Mouse (Mus musculus) monocyte, adult 5-6 weeks (primary cell): ENCODE measurements around the gene Tgm3. TPM values are rescaled to one million over a fixed set of nuclear protein-coding genes. Genes with fewer than 3 reads are reported as not detected.

ENCODE experiments used
- ATAC-seq: fragments of 153-309, 156-312 bp; replicated peaks from 2 replicates; pipeline ENCODE4 v1.8.0; 2017; ENCODE audit warnings: mild to moderate bottlenecking; ENCODE audit not compliant: low TSS enrichment, insufficient number of reproducible peaks, severe bottlenecking, poor library complexity, low FRiP score
- total RNA-seq: library from RNA; stranded (forward); fragments of 200-1000, 200-491, 200-594 nt; gene quantifications from 3 replicates; pipeline ENCODE4 v1.2.3, GENCODE M21; 2017

Tgm3 gene
- 4.0 to 8.1 TPM (median 6.0 TPM) in 3 replicates for total RNA-seq

GRCm38 (mm10) chr2:130012026-130012425, at the start of gene Tgm3:
Tgm3 (plus strand) TSS chr2:130012349.
- no peak for ATAC-seq

GRCm38 (mm10) chr2:129980608-129981007, 31.5 kb upstream of the Tgm3 start:
- no peak for ATAC-seq

GRCm38 (mm10) chr2:129987527-129988045, 24.6 kb upstream of the Tgm3 start:
- ATAC-seq = no peak

- no peak for ATAC-seq
Measured at GRCm38 (mm10) chr2:129989646-129990045, 22.5 kb upstream of the Tgm3 start.

GRCm38 (mm10) chr2:129994468-129994867, 17.7 kb upstream of the Tgm3 start:
- no peak for ATAC-seq

- no peak for ATAC-seq
Measured at GRCm38 (mm10) chr2:129998476-129998875, 13.7 kb upstream of the Tgm3 start.

GRCm38 (mm10) chr2:129999296-129999695, 12.9 kb upstream of the Tgm3 start:
- no peak for ATAC-seq

- no peak for ATAC-seq
Measured at GRCm38 (mm10) chr2:130000601-130001000, 11.5 kb upstream of the Tgm3 start.

- ATAC-seq = no peak
Measured at GRCm38 (mm10) chr2:130004046-130004445, 8.1 kb upstream of the Tgm3 start.

- ATAC-seq = no peak
Measured at GRCm38 (mm10) chr2:130009371-130009770, 2.8 kb upstream of the Tgm3 start.

- no peak for ATAC-seq
Measured at GRCm38 (mm10) chr2:130013646-130014045, 1.5 kb downstream of the Tgm3 start.

- ATAC-seq = no peak
Measured at GRCm38 (mm10) chr2:130015196-130015595, 3.0 kb downstream of the Tgm3 start.

GRCm38 (mm10) chr2:130018084-130018483, 5.9 kb downstream of the Tgm3 start:
- ATAC-seq = 0 out of 2 replicates have a peak, but pooled peaks have one; percentile 31

GRCm38 (mm10) chr2:130027890-130028289, 15.7 kb downstream of the Tgm3 start:
- ATAC-seq = no peak

- ATAC-seq = peak; percentile 99
Measured at GRCm38 (mm10) chr2:130029826-130030225, 17.7 kb downstream of the Tgm3 start.

GRCm38 (mm10) chr2:130032661-130033060, 20.5 kb downstream of the Tgm3 start:
- ATAC-seq = no peak

GRCm38 (mm10) chr2:130036846-130037245, 24.7 kb downstream of the Tgm3 start:
- no peak for ATAC-seq

- ATAC-seq = no peak
Measured at GRCm38 (mm10) chr2:130038971-130039370, 26.8 kb downstream of the Tgm3 start.

GRCm38 (mm10) chr2:130040190-130040886, 28.2 kb downstream of the Tgm3 start:
- ATAC-seq = peak; percentile 64

GRCm38 (mm10) chr2:130043835-130044234, 31.7 kb downstream of the Tgm3 start:
- peak; percentile 74 for ATAC-seq
